Mouse (Mus musculus) 3T3-L1 (cell line): ENCODE data around the gene Srrt.

Experiments
- DNase-seq: peaks from one replicate; pipeline ENCODE4 v3.0.0-alpha.2; 2015; ENCODE audit warnings: low read depth, low spot score

Srrt gene

GRCm38 (mm10) chr5:137307071-137307912 lies at the start of gene Srrt:
TSS of gene Srrt (minus strand) at chr5:137307674.
- DNase-seq = peak; percentile 98

- DNase-seq = no peak
Observed at GRCm38 (mm10) chr5:137354091-137354490, 46.6 kb upstream of the Srrt start.

GRCm38 (mm10) chr5:137352011-137352975 lies 44.8 kb upstream of the Srrt start:
- DNase-seq = peak; percentile 54

- DNase-seq = peak; percentile 22
Observed at GRCm38 (mm10) chr5:137351394-137351793, 43.9 kb upstream of the Srrt start.

- DNase-seq = peak; percentile 46
Observed at GRCm38 (mm10) chr5:137351058-137351380, 43.5 kb upstream of the Srrt start.

- DNase-seq = no peak
Observed at GRCm38 (mm10) chr5:137350205-137351057, 43.0 kb upstream of the Srrt start.

GRCm38 (mm10) chr5:137349384-137350204 lies 42.1 kb upstream of the Srrt start, which contains the start of gene Ephb4:
TSS of gene Ephb4 (plus strand) at chr5:137350109.
- DNase-seq = peak; percentile 96

- DNase-seq = no peak
Observed at GRCm38 (mm10) chr5:137348482-137349383, 41.3 kb upstream of the Srrt start.

GRCm38 (mm10) chr5:137347856-137348255 lies 40.4 kb upstream of the Srrt start:
- no peak for DNase-seq

GRCm38 (mm10) chr5:137346983-137347382 lies 39.5 kb upstream of the Srrt start:
- DNase-seq = peak; percentile 24

GRCm38 (mm10) chr5:137346388-137346787 lies 38.9 kb upstream of the Srrt start:
- DNase-seq = no peak

- peak; percentile 15 for DNase-seq
Observed at GRCm38 (mm10) chr5:137345821-137346220, 38.3 kb upstream of the Srrt start.

GRCm38 (mm10) chr5:137343869-137344268 lies 36.4 kb upstream of the Srrt start:
- peak; percentile 34 for DNase-seq

GRCm38 (mm10) chr5:137343412-137343811 lies 35.9 kb upstream of the Srrt start:
- DNase-seq = no peak

- DNase-seq = no peak
Observed at GRCm38 (mm10) chr5:137342407-137343012, 35.0 kb upstream of the Srrt start.

GRCm38 (mm10) chr5:137340222-137340621 lies 32.7 kb upstream of the Srrt start:
- DNase-seq = no peak

GRCm38 (mm10) chr5:137339290-137339979 lies 32.0 kb upstream of the Srrt start:
- peak; percentile 57 for DNase-seq

- DNase-seq = peak; percentile 85
Observed at GRCm38 (mm10) chr5:137338663-137339289, 31.3 kb upstream of the Srrt start.
